Mouse (Mus musculus) liver, embryonic 12.5 days (tissue): ENCODE measurements at regions not wholly inside any gene's neighbourhood (a gene's known extent, or its start where the extent isn't known, plus 50 kb on each side); places are given as distances from the start of the nearest gene placed in this dataset.

Experiments used
- ATAC-seq: fragments of 200-750 bp; cut with Nextera tagmentation; 2 replicates; pipeline ENCODE4 v1.8.0; 2017; ENCODE audit warnings: moderate number of reproducible peaks, mild to moderate bottlenecking, moderate library complexity
- H3K27ac ChIP-seq: fragments of 300-500 bp; sonication (generic); 2 replicates; pipeline ENCODE4 v1.5.1; 2016; ENCODE audit warnings: mild to moderate bottlenecking
- H3K27me3 ChIP-seq: fragments of 300-500 bp; sonication (generic); replicated peaks from 2 replicates; pipeline ENCODE4 v1.6.1; 2016; ENCODE audit warnings: mild to moderate bottlenecking, moderate library complexity
- H3K36me3 ChIP-seq: fragments of 300-500 bp; sonication (generic); 2 replicates; pipeline ENCODE4 v1.6.1; 2016; ENCODE audit warnings: mild to moderate bottlenecking, moderate library complexity
- H3K4me1 ChIP-seq: fragments of 300-500 bp; sonication (generic); 2 replicates; pipeline ENCODE4 v1.6.1; 2016
- H3K4me2 ChIP-seq: fragments of 300-500 bp; sonication (generic); 2 replicates; pipeline ENCODE4 v1.6.1; 2016; ENCODE audit warnings: mild to moderate bottlenecking, moderate library complexity
- H3K4me3 ChIP-seq: fragments of 300-500 bp; sonication (generic); 2 replicates; pipeline ENCODE4 v1.5.1; 2016; ENCODE audit warnings: mild to moderate bottlenecking, moderate library complexity
- H3K9ac ChIP-seq: fragments of 300-500 bp; sonication (generic); 2 replicates; pipeline ENCODE4 v1.6.1; 2016; ENCODE audit warnings: mild to moderate bottlenecking, moderate library complexity
- H3K9me3 ChIP-seq: fragments of 300-500 bp; sonication (generic); replicated peaks from 2 replicates; pipeline ENCODE4 v1.6.1; 2016; ENCODE audit warnings: mild to moderate bottlenecking, moderate library complexity
- WGBS: fragments of 180-500 bp; shearing (Covaris S2); methylation state at CpG from one replicate; pipeline ENCODE4 v1.1.7; 2016; ENCODE audit not compliant: insufficient replicate concordance; 5-methylcytosine and 5-hydroxymethylcytosine counted together

GRCm38 (mm10) chr7:63020042-63020441 lies 192.3 kb downstream of the Chrna7 start:
- H3K9ac ChIP-seq: no peak overlapping the region
- WGBS: 59% methylated on average over 2 of the region's 2 CpGs
- no peaks in the 10 kb centered on the region for H3K27me3 ChIP-seq
- no peaks in the 10 kb centered on the region for H3K36me3 ChIP-seq
- ATAC-seq: no peak
- H3K4me2 ChIP-seq: no peak overlapping the region
- H3K9me3 ChIP-seq: no peaks in the 10 kb centered on the region
- H3K4me3 ChIP-seq: no peak overlapping the region
- no peak overlapping the region for H3K27ac ChIP-seq
- H3K4me1 ChIP-seq: no peaks in the 10 kb centered on the region

- Histone ChIP-seq H3K9me3 (no peaks in the 10 kb centered on the region), H3K27ac (no peak overlapping the region), H3K4me1 (no peaks in the 10 kb centered on the region), H3K27me3 (no peaks in the 10 kb centered on the region), H3K36me3 (no peaks in the 10 kb centered on the region), H3K4me2 (no peak overlapping the region), H3K4me3 (no peak overlapping the region), H3K9ac (no peak overlapping the region)
- WGBS: 57% methylated on average over 2 of the region's 2 CpGs
- ATAC-seq: no peak
Observed at GRCm38 (mm10) chr7:63018859-63019575, 193.4 kb downstream of the Chrna7 start.

- H3K9ac ChIP-seq: no peak overlapping the region
- H3K27ac ChIP-seq: no peak overlapping the region
- peak; percentile 55; the same call in 1 of the 2 replicates for ATAC-seq
- no peak overlapping the region for H3K4me2 ChIP-seq
- H3K36me3 ChIP-seq: no peaks in the 10 kb centered on the region
- WGBS: 8% methylated on average over 7 of the region's 7 CpGs
- no peaks in the 10 kb centered on the region for H3K9me3 ChIP-seq
- H3K4me1 ChIP-seq: no peaks in the 10 kb centered on the region
- no peak overlapping the region for H3K4me3 ChIP-seq
- no peaks in the 10 kb centered on the region for H3K27me3 ChIP-seq
Observed at GRCm38 (mm10) chr7:62981109-62981508, 157.6 kb upstream of the A26c2 start.
